Mouse (Mus musculus) urinary bladder, postnatal 0 days (tissue): ENCODE data around the gene Ctsm. TPM values are rescaled to one million over a fixed set of nuclear protein-coding genes. Genes with fewer than 3 reads are reported as not detected.

Experiments
- polyA plus RNA-seq: library from polyadenylated mRNA; unstranded; fragments of >200 nt; fragmentation: Nextera tagmentation; extraction: Ambion mirVana; gene quantifications from 2 replicates; pipeline ENCODE4 v1.2.1, GENCODE M21; 2015

Ctsm gene
- polyA plus RNA-seq, result not detected in 2 replicates

GRCm38 (mm10) chr13:61541631-61542030 is at the start of gene Ctsm:
TSS of gene Ctsm (minus strand) at chr13:61541839.

GRCm38 (mm10) chr13:61570027-61570426 is 28.4 kb upstream of the Ctsm start, which contains the start of gene Cts3:
TSS of gene Cts3 (minus strand) at chr13:61570127.

GRCm38 (mm10) chr13:61568074-61568473 is 26.4 kb upstream of the Ctsm start, which contains the start of gene Gm49352:
TSS of gene Gm49352 (minus strand) at chr13:61568174.

Other genes starting within 250 kb of the Ctsm start
- not detected in 2 replicates for gene Cts7, start 183.6 kb downstream of the Ctsm start, polyA plus RNA-seq
- not detected in 2 replicates for gene Gm49352, start 26.3 kb upstream of the Ctsm start, polyA plus RNA-seq
- gene Cts3, start 28.3 kb upstream of the Ctsm start, polyA plus RNA-seq, result not detected in 2 replicates